Mouse (Mus musculus) MEL (cell line): ENCODE results near the gene Spag7.
A peak's percentile ranks its signal among the peaks of the same experiment; 100 is the strongest.

Source experiments
- CHD1 ChIP-seq: IDR thresholded peaks from 2 replicates; pipeline ENCODE4 v1.6.1; 2012; ENCODE audit warnings: low read depth, mild to moderate bottlenecking, inconsistent platforms, low read length, improper control_type of control experiment
- EP300 ChIP-seq, 2 experiments: IDR thresholded peaks; 2 replicates each; pipeline ENCODE4 v1.6.1; 2011; ENCODE audit warnings: improper control_type of control experiment in 2 of 2, low read length in 2 of 2, low read depth in 1 of 2, mild to moderate bottlenecking in 1 of 2
- GATA1 ChIP-seq: IDR thresholded peaks from 2 replicates; pipeline ENCODE4 v1.6.1; 2011; ENCODE audit warnings: low read depth, low read length, improper control_type of control experiment
- MAFK ChIP-seq: IDR thresholded peaks from 2 replicates; pipeline ENCODE4 v1.6.1; 2011; ENCODE audit warnings: low read depth, mild to moderate bottlenecking, low read length, improper control_type of control experiment, borderline replicate concordance
- MEF2A ChIP-seq: IDR thresholded peaks from 2 replicates; pipeline ENCODE4 v1.6.1; 2014; ENCODE audit warnings: low read depth, mild to moderate bottlenecking, inconsistent platforms, low read length, improper control_type of control experiment; ENCODE audit not compliant: poor library complexity, insufficient replicate concordance, severe bottlenecking; ENCODE audit errors: extremely low read depth
- POLR2A ChIP-seq, 2 experiments: IDR thresholded peaks; 2 replicates each; pipeline ENCODE4 v1.6.1; 2011 to 2012; ENCODE audit warnings: low read length in 2 of 2, mild to moderate bottlenecking in 2 of 2, control low read depth in 1 of 2, improper control_type of control experiment in 1 of 2, low read depth in 1 of 2, moderate library complexity in 1 of 2; ENCODE audit not compliant: control insufficient read depth in 1 of 2, insufficient read depth in 1 of 2, poor library complexity in 1 of 2
- UBTF ChIP-seq: IDR thresholded peaks from 2 replicates; pipeline ENCODE4 v1.6.1; 2012; ENCODE audit warnings: low read depth, mild to moderate bottlenecking, inconsistent platforms, low read length, improper control_type of control experiment, moderate library complexity, borderline replicate concordance; ENCODE audit not compliant: insufficient read depth

DNA sequence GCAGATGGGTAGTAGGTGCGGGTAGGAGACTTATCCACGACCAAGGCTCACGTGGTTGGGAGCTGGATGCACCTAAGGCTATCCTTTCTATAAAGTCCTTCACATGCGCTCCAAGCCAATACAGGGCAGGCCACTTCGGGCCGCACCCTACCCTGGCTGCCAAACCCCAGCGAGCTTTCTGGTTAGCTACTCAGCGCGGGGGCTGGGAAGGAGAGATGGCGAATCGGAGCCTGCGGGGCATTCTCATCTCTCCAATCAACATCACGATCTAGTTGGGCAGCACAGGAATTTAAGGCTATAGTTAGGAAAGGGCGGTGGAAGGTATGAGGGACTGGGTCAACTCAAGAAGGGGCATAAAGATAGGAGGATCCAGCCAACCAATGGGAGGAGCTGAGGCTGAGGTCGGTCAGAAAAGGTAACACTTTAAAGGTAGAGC lies 863 bp downstream of the Spag7 start:
- TF ChIP-seq MAFK (no peak), CHD1 (no peak; the same call in 1 of the 2 replicates), MEF2A (no peak), UBTF (no peak), EP300 (IDR thresholded peaks at IDR 0.05; ENCODE audit: low read depth in 1 of 2, low read length in 2 of 2) (no peak), GATA1 (no peak), POLR2A (IDR thresholded peaks at IDR 0.05; ENCODE audit: control insufficient read depth in 1 of 2, insufficient read depth in 1 of 2, low read depth in 1 of 2, low read length in 2 of 2, poor library complexity in 1 of 2) (peak; percentile 48 to 74)
